Mouse (Mus musculus): ENCODE measurements around the gene Lalba.

DNA sequence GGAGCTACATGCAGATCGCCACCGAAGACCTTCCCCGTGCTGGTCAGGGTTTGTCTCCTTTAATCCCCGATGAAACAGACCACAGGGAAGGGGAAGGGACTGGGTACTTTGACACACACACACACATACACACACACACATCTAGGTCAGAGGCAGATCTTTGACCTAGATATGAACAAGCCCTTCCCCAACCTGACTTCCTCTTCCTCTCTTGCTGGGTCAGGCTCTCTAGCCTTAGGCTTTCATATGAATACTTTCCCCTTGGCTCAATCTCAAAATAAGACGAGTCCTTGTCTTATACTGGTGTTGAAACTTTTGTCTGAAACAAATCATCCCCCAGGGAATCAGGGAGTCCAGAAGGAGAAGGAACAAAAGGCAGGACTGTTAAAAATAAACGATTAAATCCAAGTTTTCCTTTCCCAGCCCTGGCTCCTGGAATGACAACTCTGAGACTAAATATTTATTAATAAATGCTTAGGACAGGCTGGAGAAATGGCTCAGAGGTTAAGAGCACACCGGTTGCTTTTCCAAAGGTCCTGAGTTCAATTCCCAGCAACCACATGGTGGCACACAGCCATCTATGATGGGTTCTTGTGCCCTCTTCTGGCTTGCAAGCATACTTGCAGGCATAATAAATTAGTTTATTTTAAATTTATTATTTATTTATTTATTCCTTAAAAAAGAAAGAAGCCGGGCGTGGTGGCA, 23.9 kb upstream of the Lalba start:
- TF ChIP-seq ZC3H11A (IDR thresholded peaks at IDR 0.05; ENCODE audit: low read depth, low read length) (no peak), EP300 (IDR thresholded peaks at IDR 0.05; ENCODE audit: low read length) (no peak), MXI1 (IDR thresholded peaks at IDR 0.05; ENCODE audit: low read depth, low read length) (no peak), USF2 (conservative IDR thresholded peaks at IDR 0.05; ENCODE audit: low read depth, low read length) (no peak), CTCF (conservative IDR thresholded peaks at IDR 0.05 in 1 of 2, IDR thresholded peaks at IDR 0.05 in 1 of 2; ENCODE audit: low read depth in 2 of 2, low read length in 2 of 2) (peak in 1 of 2 experiments; percentile 26; a peak in 2 of 4 replicates), CHD2 (IDR thresholded peaks at IDR 0.05; ENCODE audit: low read length) (no peak), TCF12 (IDR thresholded peaks at IDR 0.05; ENCODE audit: low read depth, low read length) (no peak), NELFE (IDR thresholded peaks at IDR 0.05; ENCODE audit: low read depth, low read length) (no peak)

Data from CH12.LX (cell line).